Mouse (Mus musculus) stomach, postnatal 0 days (tissue): ENCODE results near the gene Tbc1d5. TPM values are rescaled to one million over a fixed set of nuclear protein-coding genes. Genes with fewer than 3 reads are reported as not detected.
A peak's percentile ranks its signal among the peaks of the same experiment; 100 is the strongest.

Source experiments
- ATAC-seq: fragments of 200-750 bp; cut with Nextera tagmentation; 2 replicates; pipeline ENCODE4 v1.8.0; 2017; ENCODE audit not compliant: low FRiP score, low TSS enrichment
- DNase-seq: peaks from one replicate; pipeline ENCODE4 v3.0.0-alpha.2; 2016; ENCODE audit warnings: low spot score
- H3K27ac ChIP-seq: fragments of 300-500 bp; sonication (generic); replicated peaks from 2 replicates; pipeline ENCODE4 v1.5.1; 2014; ENCODE audit warnings: mild to moderate bottlenecking, control low read depth
- H3K27me3 ChIP-seq: fragments of 300-500 bp; sonication (generic); 2 replicates; pipeline ENCODE4 v1.6.1; 2014; ENCODE audit warnings: low read length; ENCODE audit not compliant: control insufficient read depth, insufficient read depth
- H3K36me3 ChIP-seq: fragments of 300-500 bp; sonication (generic); 2 replicates; pipeline ENCODE4 v1.6.1; 2014; ENCODE audit warnings: low read length, mixed read lengths; ENCODE audit not compliant: control insufficient read depth, insufficient read depth
- H3K4me1 ChIP-seq: fragments of 300-500 bp; sonication (generic); replicated peaks from 2 replicates; pipeline ENCODE4 v1.6.1; 2014; ENCODE audit warnings: antibody characterized with exemption; ENCODE audit not compliant: control insufficient read depth, insufficient read depth
- H3K4me2 ChIP-seq: fragments of 300-500 bp; sonication (generic); replicated peaks from 2 replicates; pipeline ENCODE4 v1.6.1; 2014; ENCODE audit warnings: low read depth, mild to moderate bottlenecking, control low read depth, moderate library complexity
- H3K4me3 ChIP-seq: fragments of 300-500 bp; sonication (generic); 2 replicates; pipeline ENCODE4 v1.5.1; 2014; ENCODE audit warnings: low read depth, low read length, control low read depth
- H3K9ac ChIP-seq: fragments of 300-500 bp; sonication (generic); 2 replicates; pipeline ENCODE4 v1.6.1; 2014; ENCODE audit warnings: mild to moderate bottlenecking, low read length, control low read depth, mixed read lengths
- H3K9me3 ChIP-seq: fragments of 300-500 bp; sonication (generic); 2 replicates; pipeline ENCODE4 v1.6.1; 2016; ENCODE audit warnings: low read length; ENCODE audit not compliant: control insufficient read depth
- CTCF ChIP-seq: IDR thresholded peaks from 2 replicates; pipeline ENCODE4 v1.5.1; 2016; ENCODE audit warnings: antibody characterized with exemption, low read depth, mild to moderate bottlenecking, moderate library complexity
- EP300 ChIP-seq: optimal IDR thresholded peaks from 2 replicates; pipeline ENCODE3; 2016; ENCODE audit warnings: antibody characterized with exemption
- WGBS: fragments of 180-500 bp; shearing (Covaris S2); extraction: QIAGEN DNeasy Blood & Tissue Kit; methylation state at CpG from one replicate; pipeline ENCODE4 v1.1.7; 2014; 5-methylcytosine and 5-hydroxymethylcytosine counted together
- polyA plus RNA-seq: library from polyadenylated mRNA; unstranded; fragments of >200 nt; fragmentation: Nextera tagmentation; extraction: Ambion mirVana; gene quantifications from 2 replicates; pipeline ENCODE4 v1.2.1, GENCODE M21; 2015

Gene Tbc1d5
- polyA plus RNA-seq, 1 experiment from 2014 or later = 2.8 TPM

DNA sequence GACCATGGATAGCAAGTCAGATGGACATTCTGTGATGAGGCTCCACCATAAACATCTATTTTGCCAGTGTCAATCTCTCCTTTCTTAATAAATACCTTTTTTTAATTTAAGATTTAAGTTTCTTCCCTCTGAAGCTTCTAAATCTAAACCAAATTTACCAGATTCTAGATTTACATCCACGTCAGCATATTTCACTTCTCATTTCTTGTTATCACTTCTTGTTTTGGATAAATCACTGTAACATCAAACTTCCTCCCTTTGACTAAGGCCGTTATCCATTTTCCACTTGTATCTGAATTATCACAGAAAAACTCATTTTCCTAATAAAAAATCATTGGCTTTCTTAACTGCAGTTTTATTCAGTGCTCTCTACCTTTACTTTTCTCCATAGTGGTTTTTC, 30.4 kb upstream of the Tbc1d5 start:
- ATAC-seq (no peak), DNase-seq (no peak)
- 83% methylated on average over 2 of the region's 2 CpGs for whole genome bisulfite sequencing

DNA sequence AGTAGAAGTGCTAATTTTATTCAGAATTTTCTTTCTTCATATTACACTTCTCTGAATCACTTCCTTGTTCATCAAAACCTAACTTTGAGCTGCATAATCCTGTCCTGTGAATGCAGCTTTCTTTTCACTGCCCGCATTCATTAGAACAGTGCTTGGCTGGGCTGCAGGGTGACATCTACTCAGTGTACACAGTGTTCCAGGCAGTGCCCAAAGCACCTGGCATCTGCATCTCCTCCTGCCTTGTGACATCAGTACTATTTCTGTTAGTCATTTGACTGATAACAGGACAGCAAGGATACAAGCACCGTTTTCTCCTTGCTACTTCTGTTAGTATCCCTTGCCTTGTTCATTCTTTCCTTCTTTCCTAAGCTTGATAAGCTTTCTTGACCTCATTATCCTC, 25.5 kb upstream of the Tbc1d5 start:
- DNase-seq (no peak), ATAC-seq (no peak)
- no peaks in the 10 kb centered on the region for H3K9me3 ChIP-seq
- H3K27me3 ChIP-seq = no peaks in the 10 kb centered on the region
- no peak overlapping the region for H3K4me2 ChIP-seq
- H3K9ac ChIP-seq = no peak overlapping the region
- H3K27ac ChIP-seq = no peak overlapping the region
- TF ChIP-seq CTCF = no peak
- TF ChIP-seq EP300 = no peak
- no peaks in the 10 kb centered on the region for H3K4me1 ChIP-seq
- 82% methylated on average over 2 of the region's 2 CpGs for WGBS
- no peaks in the 10 kb centered on the region for H3K36me3 ChIP-seq
- H3K4me3 ChIP-seq = no peak overlapping the region

More for the DNA sequence above, 30.4 kb upstream of the Tbc1d5 start:
- H3K9ac ChIP-seq = no peak overlapping the region
- H3K4me3 ChIP-seq = no peak overlapping the region
- no peak for TF ChIP-seq CTCF
- TF ChIP-seq EP300 = no peak
- no peaks in the 10 kb centered on the region for H3K36me3 ChIP-seq
- H3K4me1 ChIP-seq = no peaks in the 10 kb centered on the region
- no peak overlapping the region for H3K27ac ChIP-seq
- H3K9me3 ChIP-seq = no peaks in the 10 kb centered on the region
- no peak overlapping the region for H3K4me2 ChIP-seq
- no peaks in the 10 kb centered on the region for H3K27me3 ChIP-seq

DNA sequence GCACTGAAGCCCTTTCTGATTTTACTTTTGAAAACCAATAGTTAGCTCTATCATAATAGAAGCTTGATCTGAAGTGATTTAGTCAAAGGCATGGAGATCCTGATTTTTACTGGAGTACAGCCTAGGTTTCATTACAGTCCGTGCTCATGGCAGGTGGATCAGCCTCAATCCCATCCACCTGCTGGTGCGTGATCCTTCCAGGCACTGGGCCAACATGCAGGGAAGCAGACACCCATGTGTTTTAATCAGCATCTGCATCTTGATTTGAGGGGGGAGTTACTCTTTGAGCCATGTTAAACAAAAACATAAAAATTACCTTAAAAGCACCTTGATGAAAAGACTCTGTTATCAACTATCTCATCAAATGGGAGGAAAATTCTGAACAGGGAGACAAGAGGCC, 16.4 kb upstream of the Tbc1d5 start:
- WGBS = 67% methylated on average over 2 of the region's 2 CpGs
- Histone ChIP-seq H3K36me3 (no peaks in the 10 kb centered on the region), H3K9ac (no peak overlapping the region), H3K4me1 (no peaks in the 10 kb centered on the region), H3K4me2 (no peak overlapping the region), H3K4me3 (no peak overlapping the region), H3K9me3 (no peaks in the 10 kb centered on the region), H3K27ac (no peak overlapping the region), H3K27me3 (no peaks in the 10 kb centered on the region)
- ATAC-seq (no peak), DNase-seq (no peak)
- TF ChIP-seq CTCF (no peak), EP300 (no peak)

DNA sequence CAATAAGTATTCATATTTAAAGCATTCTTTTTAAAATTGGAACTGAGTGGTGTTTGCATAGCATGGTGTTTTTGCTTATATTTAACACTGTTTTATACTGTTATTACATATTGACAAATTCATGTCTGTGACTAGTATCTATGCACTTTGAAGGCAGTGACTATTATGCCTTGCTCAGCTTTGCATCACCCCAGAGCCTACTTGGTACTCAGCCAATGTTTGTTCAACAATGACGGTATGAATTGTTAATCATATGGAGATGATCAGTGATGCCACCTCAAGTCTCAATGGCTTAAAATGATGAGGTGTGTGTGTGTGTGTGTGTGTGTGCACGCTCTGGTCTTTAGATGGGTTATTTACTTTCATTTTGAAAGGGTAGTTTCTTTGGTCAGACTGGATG, 15.6 kb upstream of the Tbc1d5 start:
- WGBS = 56% methylated on average over 2 of the region's 2 CpGs
- no peaks in the 10 kb centered on the region for H3K4me1 ChIP-seq
- no peak overlapping the region for H3K4me3 ChIP-seq
- no peaks in the 10 kb centered on the region for H3K36me3 ChIP-seq
- ATAC-seq (no peak), DNase-seq (no peak)
- H3K9ac ChIP-seq = no peak overlapping the region
- no peak overlapping the region for H3K4me2 ChIP-seq
- H3K27me3 ChIP-seq = no peaks in the 10 kb centered on the region
- H3K9me3 ChIP-seq = no peaks in the 10 kb centered on the region
- no peak overlapping the region for H3K27ac ChIP-seq
- TF ChIP-seq CTCF (no peak), EP300 (no peak)

DNA sequence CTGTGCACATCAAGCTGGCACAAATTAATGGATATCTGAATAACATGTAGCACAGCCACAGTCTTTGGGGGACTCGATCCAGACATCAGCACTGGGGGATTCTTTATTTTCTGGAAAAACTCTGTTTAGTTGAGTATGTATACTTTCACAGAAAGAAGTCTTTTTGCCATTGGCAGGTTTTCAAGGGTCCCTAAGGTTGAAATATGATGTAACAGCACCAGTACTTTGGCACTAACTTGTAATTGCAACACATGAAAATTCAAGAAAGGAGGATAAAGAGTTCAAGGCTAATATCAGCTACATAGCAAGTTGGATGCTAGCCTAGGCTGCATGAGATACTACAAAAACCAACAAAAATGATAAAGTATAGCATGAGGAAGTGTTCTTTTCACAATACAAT, 12.2 kb upstream of the Tbc1d5 start:
- DNase-seq (no peak), ATAC-seq (no peak)
- H3K4me2 ChIP-seq = no peak overlapping the region
- no peaks in the 10 kb centered on the region for H3K36me3 ChIP-seq
- 73% methylated on average over 1 of the region's 1 CpGs for WGBS
- no peaks in the 10 kb centered on the region for H3K9me3 ChIP-seq
- no peaks in the 10 kb centered on the region for H3K27me3 ChIP-seq
- H3K4me1 ChIP-seq = no peaks in the 10 kb centered on the region
- no peak overlapping the region for H3K9ac ChIP-seq
- TF ChIP-seq EP300 = no peak
- no peak for TF ChIP-seq CTCF
- H3K4me3 ChIP-seq = no peak overlapping the region
- no peak overlapping the region for H3K27ac ChIP-seq

DNA sequence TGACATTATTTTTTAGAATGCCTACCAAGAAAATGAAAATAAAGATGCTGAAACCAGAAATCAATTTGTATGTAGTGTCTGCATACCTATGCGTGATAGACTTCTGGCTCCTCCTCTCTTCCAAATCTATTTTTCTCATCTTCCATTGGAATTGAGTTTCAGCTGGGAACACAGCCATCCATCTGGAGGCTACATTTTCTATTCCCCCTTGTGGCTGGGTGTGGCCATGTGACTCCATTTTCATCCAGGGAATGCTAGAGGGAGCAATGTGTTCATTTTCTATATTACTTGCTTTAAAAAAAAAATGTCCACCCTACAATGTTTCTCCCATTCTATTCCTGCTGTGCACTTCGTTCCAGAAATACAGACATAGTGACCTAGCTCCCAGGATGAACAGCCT, 3.6 kb upstream of the Tbc1d5 start:
- Histone ChIP-seq H3K4me1 (no peaks in the 10 kb centered on the region; the same call in 1 of the 2 replicates), H3K9me3 (no peaks in the 10 kb centered on the region), H3K27ac (no peak overlapping the region), H3K36me3 (no peaks in the 10 kb centered on the region), H3K27me3 (no peaks in the 10 kb centered on the region), H3K4me2 (no peak overlapping the region), H3K9ac (no peak overlapping the region), H3K4me3 (no peak overlapping the region)
- peak; percentile 20 for TF ChIP-seq CTCF
- TF ChIP-seq EP300 = no peak
- DNase-seq (no peak), ATAC-seq (no peak)
- 72% methylated on average over 2 of the region's 2 CpGs for WGBS
